ENCODE assay signal across 13 mouse cellular contexts in genomic region chr13:41212558-41213322, GRCm38 (mm10). TPM values are rescaled to one million over a fixed set of nuclear protein-coding genes. Genes with fewer than 3 reads are reported as not detected.
DNase-seq lines count a peak whose midpoint lies in the region; ATAC-seq and TF ChIP-seq lines count a peak whose summit lies in the region.
"Had no signal": no experiment of that assay in that cellular context is flagged by ENCODE, and none has a peak within 500 bp of the region (broad histone marks: within the 10 kb centered on the region; RNA-seq: fewer than 3 reads in every experiment).

No protein-coding gene starts in this region.

- no peak overlapping the region for H3K27ac ChIP-seq in hindbrain, embryonic 13.5 days
- no peak overlapping the region for H3K27ac ChIP-seq in hindbrain, embryonic 10.5 days
- no peak overlapping the region for H3K27ac ChIP-seq in lung, postnatal 0 days (ENCODE audit: low read length)
- H3K27ac ChIP-seq: limb, embryonic 15.5 days; midbrain, embryonic 12.5 days had no signal

- TF ChIP-seq CTCF in lung, postnatal 0 days (IDR thresholded peaks at IDR 0.05): no peak

- no peak for TF ChIP-seq EP300 in lung, postnatal 0 days (IDR thresholded peaks at IDR 0.05)

- H3K27me3 ChIP-seq in hindbrain, embryonic 13.5 days: no peaks in the 10 kb centered on the region
- no peaks in the 10 kb centered on the region for H3K27me3 ChIP-seq in hindbrain, embryonic 10.5 days (ENCODE audit: insufficient read depth, poor library complexity, severe bottlenecking)
- H3K27me3 ChIP-seq in lung, postnatal 0 days (replicated peaks; ENCODE audit: insufficient read depth, low read length): no peaks in the 10 kb centered on the region
- H3K27me3 ChIP-seq: limb, embryonic 15.5 days; midbrain, embryonic 12.5 days had no signal

- H3K4me1 ChIP-seq in hindbrain, embryonic 13.5 days (replicated peaks): peaks cover 10% of the 10 kb centered on the region
- peaks cover 3% of the 10 kb centered on the region for H3K4me1 ChIP-seq in hindbrain, embryonic 10.5 days (replicated peaks)
- H3K4me1 ChIP-seq in lung, postnatal 0 days (ENCODE audit: insufficient read depth, low read depth, low read length): no peaks in the 10 kb centered on the region; the same call in 1 of the 2 replicates
- H3K4me1 ChIP-seq: limb, embryonic 15.5 days had no signal

- no peaks in the 10 kb centered on the region for H3K36me3 ChIP-seq in hindbrain, embryonic 13.5 days
- H3K36me3 ChIP-seq in hindbrain, embryonic 10.5 days: 0 out of 2 replicates have a peak, but pooled peaks cover 4% of the 10 kb centered on the region
- H3K36me3 ChIP-seq in lung, postnatal 0 days (ENCODE audit: insufficient read depth, low read length): no peaks in the 10 kb centered on the region
- H3K36me3 ChIP-seq: limb, embryonic 15.5 days; midbrain, embryonic 12.5 days had no signal

- no peaks in the 10 kb centered on the region for H3K9me3 ChIP-seq in hindbrain, embryonic 13.5 days
- no peaks in the 10 kb centered on the region for H3K9me3 ChIP-seq in hindbrain, embryonic 10.5 days
- no peaks in the 10 kb centered on the region for H3K9me3 ChIP-seq in lung, postnatal 0 days (ENCODE audit: low read length)
- H3K9me3 ChIP-seq: limb, embryonic 15.5 days; midbrain, embryonic 12.5 days had no signal

- DNase-seq in hindbrain, embryonic 10.5 days (ENCODE audit: low spot score): no peak
- peak; percentile 7 for DNase-seq in lung, postnatal 0 days (ENCODE audit: low spot score)
- no peak for DNase-seq in lung, adult 18-20 months
- DNase-seq in kidney, postnatal 25 days: peak; percentile 29 to 38
- peak; percentile 31 for DNase-seq in yolk sac, embryonic 10.5 days (ENCODE audit: low spot score)
- DNase-seq in left cerebral cortex, postnatal 14 days (ENCODE audit: low spot score in 2 of 2): no peak
- no peak for DNase-seq in ovary, postnatal 14 days (ENCODE audit: low spot score)
- DNase-seq: cerebellum, adult 11-12 months; gastrocnemius, postnatal 14 days had no signal

- ATAC-seq in hindbrain, embryonic 13.5 days (ENCODE audit: low FRiP score): no peak
- no peak for ATAC-seq in lung, postnatal 0 days

- H3K4me2 ChIP-seq in hindbrain, embryonic 13.5 days: no peak overlapping the region
- no peak overlapping the region for H3K4me2 ChIP-seq in lung, postnatal 0 days (replicated peaks; ENCODE audit: low read depth, low read length)
- H3K4me2 ChIP-seq: heart, embryonic 11.5 days; limb, embryonic 15.5 days; midbrain, embryonic 12.5 days had no signal

- H3K9ac ChIP-seq in hindbrain, embryonic 13.5 days: 0 out of 2 replicates have a peak overlapping the region, but pooled peaks have one; percentile 2
- peak overlapping the region; percentile 23; the same call in 1 of the 2 replicates for H3K9ac ChIP-seq in lung, postnatal 0 days (replicated peaks; ENCODE audit: low read depth)
- H3K9ac ChIP-seq: limb, embryonic 15.5 days; midbrain, embryonic 12.5 days had no signal

- intact Hi-C loops in left cerebral cortex, postnatal 14 days (cut with DNase I): no loop called here

- no peak overlapping the region for H3K4me3 ChIP-seq in hindbrain, embryonic 13.5 days
- no peak overlapping the region for H3K4me3 ChIP-seq in hindbrain, embryonic 10.5 days
- no peak overlapping the region for H3K4me3 ChIP-seq in lung, postnatal 0 days (ENCODE audit: low read depth, low read length)
- H3K4me3 ChIP-seq: limb, embryonic 15.5 days; midbrain, embryonic 12.5 days had no signal

- WGBS in hindbrain, embryonic 13.5 days: 76% methylated on average over 6 of the region's 6 CpGs
- 82% methylated on average over 6 of the region's 6 CpGs for WGBS in hindbrain, embryonic 10.5 days
- 32% methylated on average over 6 of the region's 6 CpGs for whole genome bisulfite sequencing in lung, postnatal 0 days

RNA-seq across cellular contexts. Expression of gene Elovl2, which starts 7.5 kb away (rescaled TPM):
- 40.8 and 43.1 TPM in 2 replicates for polyA plus RNA-seq in hindbrain, embryonic 13.5 days (2015; fragmentation: Nextera tagmentation; extraction: Ambion mirVana)
- 38.2 and 42.6 TPM in 2 replicates for polyA plus RNA-seq in hindbrain, embryonic 10.5 days (2016; fragmentation: Nextera tagmentation; extraction: Ambion mirVana)
- 0.39 TPM in 2 replicates for polyA plus RNA-seq in lung, postnatal 0 days (2015; fragmentation: Nextera tagmentation; extraction: Ambion mirVana)
- total RNA-seq in left cerebral cortex, postnatal 14 days (2021): 10 to 100 TPM; 35.2 to 37.2 TPM

RNA-seq across cellular contexts. Expression of gene Smim13, which starts 36.9 kb away (rescaled TPM):
- 19.1 and 20.1 TPM in 2 replicates for polyA plus RNA-seq in hindbrain, embryonic 13.5 days (2015; fragmentation: Nextera tagmentation; extraction: Ambion mirVana)
- polyA plus RNA-seq in hindbrain, embryonic 10.5 days (2016; fragmentation: Nextera tagmentation; extraction: Ambion mirVana): 9.8 and 10.3 TPM in 2 replicates
- polyA plus RNA-seq in lung, postnatal 0 days (2015; fragmentation: Nextera tagmentation; extraction: Ambion mirVana): 8.2 and 9.0 TPM in 2 replicates
- 100 to 1,000 TPM; 180 to 182 TPM for total RNA-seq in left cerebral cortex, postnatal 14 days (2021)

Comparison
In these comparisons a context has a peak if more than half of its experiments do, and no peak if none do; other contexts are left out.
1. DNase-seq: peak in lung, postnatal 0 days (single experiment), kidney, postnatal 25 days (2 of 2) and yolk sac, embryonic 10.5 days (single experiment); none in hindbrain, embryonic 10.5 days (single experiment), lung, adult 18-20 months (0 of 2), left cerebral cortex, postnatal 14 days (0 of 2) and ovary, postnatal 14 days (single experiment).
2. RNA of gene Elovl2, which starts 7.5 kb away (polyA plus RNA-seq): 40.8 to 43.1 TPM in hindbrain, embryonic 13.5 days and 38.2 to 42.6 TPM in hindbrain, embryonic 10.5 days; 0.39 TPM in lung, postnatal 0 days; every median in the first group is over 10 times any median in the second.